Mouse (Mus musculus) monocyte, adult 2 months (primary cell): ENCODE measurements around the gene Nrip1.

ENCODE experiments used
- DNase-seq, 2 experiments: peaks; one replicate each; pipeline ENCODE4 v3.0.0; 2022; ENCODE audit warnings: low spot score in 2 of 2, low read depth in 1 of 2

The Nrip1 gene

DNA sequence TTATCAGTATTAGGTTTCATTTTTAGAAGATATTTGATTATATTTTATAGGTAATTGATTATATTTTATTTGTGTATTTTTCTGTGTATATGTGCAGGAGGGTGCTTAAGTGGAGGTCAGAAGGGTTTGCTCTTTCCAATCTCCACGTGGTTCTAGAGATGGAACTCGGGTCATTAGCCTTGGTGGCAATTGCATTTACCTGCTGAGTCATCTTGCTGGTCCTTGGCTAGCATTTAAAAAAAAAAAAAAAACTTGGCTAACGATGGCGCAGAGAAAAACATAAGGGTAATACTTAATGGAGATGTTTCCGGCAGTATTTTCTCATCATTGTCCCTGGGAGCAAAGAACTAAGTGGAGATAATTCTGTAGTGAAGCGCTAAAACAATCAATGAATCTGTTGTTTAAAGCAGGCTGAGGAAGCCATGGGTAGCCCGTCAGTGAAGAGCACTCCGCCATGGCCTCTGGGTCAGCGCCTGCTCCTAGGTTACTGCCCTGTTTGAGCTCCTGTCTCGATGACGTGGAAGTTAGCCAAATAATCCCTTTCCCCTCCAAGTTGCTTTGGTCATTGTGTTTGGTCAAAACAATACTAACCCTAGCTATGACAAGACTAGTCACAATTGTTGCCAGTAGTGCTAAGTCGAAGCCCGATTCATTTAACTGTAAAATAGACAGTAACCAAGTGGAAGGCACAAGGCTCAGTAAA lies 25.8 kb downstream of the Nrip1 start:
- no peak for DNase-seq

DNA sequence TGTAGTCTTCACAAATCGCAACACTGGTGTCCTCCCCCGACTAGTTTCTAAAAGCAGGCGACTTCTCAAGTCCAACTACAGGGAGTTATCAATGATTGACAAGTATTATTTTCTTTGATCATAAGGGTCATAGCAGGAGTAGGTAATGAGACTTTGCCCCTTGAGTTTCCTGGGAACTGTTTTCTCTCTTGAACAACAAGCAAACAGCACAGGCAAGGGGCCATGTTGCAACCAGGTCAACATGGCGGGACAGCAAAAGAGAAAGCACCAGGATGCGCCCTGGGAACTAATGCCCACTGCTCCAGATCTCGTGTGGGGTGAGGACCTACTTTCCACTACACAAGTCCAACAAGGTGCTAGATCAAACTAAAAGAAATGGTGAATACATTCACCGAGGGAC lies 27.3 kb downstream of the Nrip1 start:
- DNase-seq = no peak

DNA sequence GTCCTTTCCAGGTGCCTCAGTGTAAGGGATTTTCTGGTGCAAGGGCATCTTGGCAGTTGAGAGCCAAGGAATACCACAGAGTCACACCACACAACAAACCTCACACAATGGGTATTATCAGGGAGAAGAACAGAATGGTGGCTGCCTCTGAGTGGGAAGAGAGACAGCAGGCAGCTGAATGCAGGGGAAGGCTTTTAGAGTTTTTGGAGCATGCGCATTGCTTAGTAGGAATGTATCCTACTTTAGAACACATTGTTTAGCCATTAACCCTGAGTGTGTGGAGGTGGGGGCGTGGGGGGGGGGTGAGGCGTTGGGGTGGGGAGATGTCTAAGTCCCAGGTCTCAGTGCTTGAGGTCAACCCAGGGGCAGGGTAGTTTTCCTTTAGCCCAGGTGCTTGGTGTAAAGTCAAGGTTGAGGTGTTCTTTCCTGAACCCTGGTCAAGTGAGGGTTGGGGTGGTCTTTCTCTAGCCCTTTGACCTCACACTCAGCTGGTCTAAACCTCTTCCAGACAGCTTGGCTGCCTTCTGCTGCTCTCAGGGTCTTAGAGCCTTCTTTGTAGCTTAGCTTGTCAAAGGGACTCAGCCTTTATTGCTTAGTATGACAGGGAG lies 28.8 kb downstream of the Nrip1 start:
- no peak for DNase-seq

DNA sequence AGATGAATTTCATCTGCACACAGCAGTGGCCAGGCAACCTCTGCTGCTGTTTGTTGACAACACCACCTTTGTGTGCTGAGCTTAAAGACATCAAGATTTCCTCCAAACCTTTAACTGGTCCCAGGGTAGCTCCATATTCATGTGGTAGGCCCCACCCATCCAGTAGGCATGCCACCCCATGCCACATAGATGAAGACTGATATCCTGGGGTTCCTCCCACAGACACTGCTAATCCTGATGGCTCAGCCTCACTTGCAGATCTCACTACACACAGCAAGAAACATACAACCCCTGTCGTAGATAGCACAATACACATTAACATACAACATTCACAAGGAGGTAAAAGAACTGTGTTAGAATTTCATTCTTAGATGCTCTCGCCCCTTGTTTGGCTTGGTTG lies 29.6 kb downstream of the Nrip1 start:
- no peak for DNase-seq

DNA sequence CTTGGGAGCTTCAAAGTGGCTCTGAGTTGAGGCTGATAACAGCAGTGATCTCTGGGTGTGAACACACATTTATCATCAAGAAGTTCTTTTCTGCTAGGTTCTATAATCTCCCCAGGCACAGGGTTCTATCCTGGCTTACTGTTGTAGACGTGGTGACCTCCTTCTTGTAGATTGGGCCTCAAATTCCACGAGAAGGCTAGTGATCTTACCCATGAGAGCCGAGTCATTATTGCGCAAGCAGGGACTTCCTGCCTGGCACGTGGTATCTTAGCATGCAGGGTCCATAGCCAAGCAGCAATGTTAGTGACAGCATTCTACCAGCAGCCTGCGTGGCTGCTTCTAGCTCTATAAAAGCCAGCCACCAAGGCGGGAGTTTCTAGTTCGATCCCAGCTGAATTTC lies 32.0 kb downstream of the Nrip1 start:
- peak in 1 of 2 experiments; percentile 20 for DNase-seq

DNA sequence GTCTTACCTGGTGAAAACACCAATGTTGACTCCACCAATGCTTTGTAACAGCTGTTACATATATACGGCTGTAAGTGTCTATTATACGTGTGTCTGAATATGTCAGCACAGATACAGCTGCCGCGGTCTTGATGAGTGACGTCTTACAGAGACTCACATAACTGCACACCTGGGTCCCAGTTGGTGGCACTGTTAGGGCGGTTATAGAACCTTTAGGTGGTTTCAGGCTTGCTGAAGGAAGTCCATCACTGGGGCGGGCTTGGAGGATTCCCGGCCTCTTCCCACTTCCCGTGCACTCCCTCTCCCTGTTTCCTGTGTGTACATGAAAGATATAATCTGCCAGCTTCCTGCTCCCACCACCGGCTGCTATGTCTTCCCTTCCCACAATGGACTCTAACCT lies 34.4 kb downstream of the Nrip1 start:
- no peak for DNase-seq

DNA sequence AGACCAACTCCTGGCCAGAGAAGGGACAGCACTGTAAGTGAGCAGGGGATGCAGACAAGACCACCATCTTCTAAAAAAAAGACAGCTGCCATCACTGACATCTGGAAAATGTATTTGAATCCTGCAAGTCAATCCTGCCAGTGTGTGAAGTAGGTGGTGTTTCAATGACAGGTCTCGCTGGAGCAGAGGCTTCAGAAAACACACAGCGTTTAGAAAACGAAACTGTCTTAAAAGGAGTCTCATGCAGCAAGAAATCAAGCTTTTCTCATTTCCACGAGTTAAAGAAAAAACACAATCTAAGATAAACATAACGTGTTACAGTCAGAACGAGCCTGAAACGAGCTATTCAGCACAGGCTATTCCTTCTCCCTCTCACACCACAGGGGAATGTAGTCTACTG lies 36.3 kb downstream of the Nrip1 start:
- DNase-seq = no peak

DNA sequence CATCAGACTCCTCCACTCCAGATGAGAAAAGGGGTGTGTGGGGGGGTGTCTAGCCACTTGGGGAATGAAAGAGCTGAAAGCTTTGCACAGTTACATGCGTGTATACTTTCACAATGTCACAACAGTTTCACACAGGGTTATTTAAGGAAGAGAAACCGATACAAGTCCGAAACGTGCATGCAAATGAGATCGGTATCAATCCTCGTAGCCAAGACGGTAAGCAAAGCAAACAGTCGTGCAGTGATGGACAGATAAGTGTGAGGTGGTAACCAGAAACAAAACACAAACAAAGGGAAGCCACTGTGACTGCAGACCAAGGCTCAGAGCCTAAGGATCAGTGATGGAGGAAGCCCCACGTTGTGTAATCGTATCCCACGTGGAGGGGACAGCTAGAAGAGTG lies 36.7 kb downstream of the Nrip1 start:
- DNase-seq = peak in 1 of 2 experiments; percentile 6

DNA sequence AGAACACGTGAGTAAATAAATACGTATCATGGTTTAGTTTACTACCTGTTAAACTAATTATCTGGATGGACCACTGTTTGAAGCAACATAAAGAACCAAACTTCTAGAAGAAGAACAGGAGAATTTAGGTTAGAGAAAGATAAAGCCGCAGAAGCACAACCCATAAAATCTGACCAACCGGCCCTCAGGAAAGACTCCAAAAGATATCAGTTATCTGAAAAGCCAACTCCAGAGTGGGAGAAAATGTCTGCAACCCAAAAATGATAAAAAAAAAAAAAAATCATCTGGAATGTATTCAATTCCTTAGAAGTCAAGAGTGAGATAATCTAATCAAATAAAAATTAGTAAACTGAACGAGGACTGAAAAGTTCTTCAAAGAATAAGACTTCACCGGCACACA lies 37.7 kb downstream of the Nrip1 start:
- no peak for DNase-seq

DNA sequence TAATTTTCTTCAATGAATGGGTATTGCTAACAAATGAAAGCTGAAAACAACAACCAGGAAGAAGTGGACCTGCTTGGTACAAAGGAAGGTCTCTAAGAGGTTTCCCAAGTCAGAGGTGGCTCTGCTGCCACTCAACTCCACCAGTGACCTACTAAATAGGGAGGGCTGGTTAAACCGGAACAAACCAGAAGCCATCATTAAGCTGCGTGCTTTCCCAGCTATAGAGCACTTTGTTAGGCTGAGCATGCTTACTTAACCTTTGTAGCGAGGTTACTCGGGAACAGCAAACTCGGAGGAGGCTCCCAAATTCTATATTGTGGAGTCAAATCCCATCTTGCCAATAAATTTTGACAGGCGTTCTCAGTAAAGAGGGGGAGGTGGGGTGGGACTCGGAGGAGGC lies 41.5 kb downstream of the Nrip1 start:
- DNase-seq = no peak

DNA sequence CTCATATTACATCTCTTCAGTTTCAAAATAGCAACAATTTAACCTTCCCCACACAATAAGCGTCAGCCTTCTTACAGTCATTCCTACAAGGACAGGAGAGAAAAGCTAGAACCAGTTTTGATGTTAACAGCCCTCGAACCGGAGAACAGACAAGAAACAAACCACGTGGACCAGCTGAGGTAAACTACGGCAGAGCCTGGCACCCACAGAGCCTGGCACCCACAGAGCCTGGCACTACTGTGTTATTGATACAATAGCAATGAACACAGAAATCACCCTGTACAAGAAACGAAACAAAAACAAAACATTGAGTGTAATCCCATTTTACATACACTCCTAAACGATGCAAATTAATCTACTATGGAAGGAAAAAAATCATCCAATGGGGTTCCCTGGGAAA lies 42.4 kb downstream of the Nrip1 start:
- no peak for DNase-seq

DNA sequence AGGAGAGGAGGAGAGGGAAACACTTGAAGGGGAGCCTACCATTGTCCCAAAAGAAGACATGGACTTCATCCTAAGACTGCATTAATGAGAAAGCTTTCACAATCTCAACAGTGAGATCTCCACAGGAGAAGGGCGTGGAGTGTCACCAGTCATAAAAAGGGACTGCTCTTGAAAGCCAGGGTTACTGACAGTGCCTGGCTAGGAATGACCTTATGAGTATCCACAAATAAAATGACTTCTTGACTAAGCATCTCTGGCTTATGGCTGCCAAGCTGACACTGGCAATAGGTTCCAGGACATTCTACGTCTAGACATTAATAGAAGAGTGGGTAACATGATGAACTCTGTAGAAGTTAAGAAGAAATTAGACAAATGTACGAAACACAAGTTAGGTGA lies 48.3 kb downstream of the Nrip1 start:
- DNase-seq = no peak

DNA sequence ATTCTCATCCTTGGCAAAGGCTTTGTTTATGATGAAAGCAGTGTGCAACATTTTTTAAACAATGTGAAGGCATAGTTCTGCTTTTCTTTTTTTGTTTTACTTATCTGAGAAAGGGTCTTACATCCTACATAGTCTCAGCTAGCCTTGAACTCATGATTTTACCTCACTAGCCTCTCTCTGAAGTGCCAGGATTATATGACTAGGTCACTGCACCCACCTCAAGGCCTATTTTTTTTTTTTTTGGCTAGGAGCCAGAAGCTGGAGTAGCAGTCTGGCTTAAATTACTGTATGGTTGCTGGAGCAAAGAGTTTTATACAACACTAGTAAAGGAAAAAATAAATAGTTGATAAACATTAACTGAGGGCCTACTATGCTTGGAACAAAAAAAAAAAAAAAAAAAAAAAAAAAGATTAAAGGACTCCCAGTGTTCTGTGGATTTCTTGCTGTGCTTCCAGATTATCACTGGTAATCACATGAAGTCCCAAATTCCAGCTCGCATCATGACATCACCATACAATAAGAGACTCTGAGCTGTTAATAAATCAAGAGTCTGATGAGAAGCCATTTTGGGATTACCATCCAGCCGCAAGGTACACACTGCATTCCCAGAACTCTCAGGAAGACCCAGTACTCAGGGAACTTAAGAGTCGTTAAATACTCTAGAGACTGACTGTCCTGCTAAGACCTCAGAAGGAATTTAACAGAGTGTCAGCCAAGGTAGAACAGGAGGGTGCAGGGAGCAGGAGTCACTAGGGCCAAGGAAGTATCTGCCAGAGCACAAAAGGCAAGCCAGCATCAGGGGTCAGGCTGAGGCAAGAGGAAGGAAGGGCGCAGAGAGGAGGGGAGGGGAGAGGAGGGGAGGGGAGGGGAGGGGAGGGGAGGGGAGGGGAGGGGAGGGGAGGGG lies 49.0 kb downstream of the Nrip1 start:
- no peak for DNase-seq

DNA sequence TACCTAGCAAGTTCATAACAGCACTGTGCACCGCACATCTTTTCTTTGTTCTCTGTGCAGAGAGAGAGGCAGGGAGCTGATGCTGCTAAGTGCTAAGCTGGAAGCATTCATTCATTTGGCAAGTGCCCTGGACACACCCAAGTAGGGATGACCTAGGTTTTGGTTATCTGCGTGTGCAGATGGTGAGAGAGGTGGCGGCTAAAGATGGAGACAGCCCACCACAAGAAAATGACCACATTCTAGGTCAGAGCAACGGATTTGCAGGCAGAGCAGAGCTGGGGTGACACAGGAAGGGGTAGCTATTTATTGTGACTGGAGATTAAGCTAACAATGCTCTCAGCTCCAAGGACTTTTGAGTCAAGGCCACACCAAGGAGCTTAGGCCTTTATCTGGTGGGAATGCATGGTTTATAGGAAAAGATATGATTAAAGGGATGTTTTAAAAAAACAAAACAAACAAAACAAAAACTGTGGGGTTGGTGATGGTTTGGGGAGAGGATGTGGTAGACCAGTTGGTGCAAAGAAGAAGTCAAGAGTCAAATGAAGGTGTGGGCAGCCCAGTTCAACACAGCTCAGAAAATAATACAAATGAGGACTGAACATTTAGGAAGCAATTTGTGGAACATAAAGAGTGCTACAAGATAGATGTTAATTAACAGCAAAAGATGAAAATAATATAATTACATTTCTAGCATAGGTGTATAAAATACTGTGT lies 49.9 kb downstream of the Nrip1 start:
- DNase-seq = no peak

DNA sequence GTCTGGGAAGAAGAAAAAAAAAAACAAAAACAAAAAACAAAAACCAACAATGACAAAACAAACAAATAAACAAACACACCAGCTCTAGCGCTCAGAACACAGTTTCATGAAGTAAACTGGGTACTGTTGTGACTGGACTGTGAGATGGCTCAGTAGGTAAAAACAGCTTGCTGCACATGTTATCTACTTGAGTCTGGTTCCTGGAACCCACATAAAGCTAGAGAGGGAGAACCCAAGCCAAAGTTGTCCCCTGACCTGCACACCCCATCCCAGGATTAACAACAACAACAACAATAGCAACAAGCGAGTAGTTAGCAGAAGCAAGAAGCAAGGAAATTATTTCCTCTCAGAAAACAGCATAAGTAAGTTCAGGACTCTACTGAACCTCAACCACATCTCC lies 50.5 kb downstream of the Nrip1 start:
- no peak for DNase-seq

DNA sequence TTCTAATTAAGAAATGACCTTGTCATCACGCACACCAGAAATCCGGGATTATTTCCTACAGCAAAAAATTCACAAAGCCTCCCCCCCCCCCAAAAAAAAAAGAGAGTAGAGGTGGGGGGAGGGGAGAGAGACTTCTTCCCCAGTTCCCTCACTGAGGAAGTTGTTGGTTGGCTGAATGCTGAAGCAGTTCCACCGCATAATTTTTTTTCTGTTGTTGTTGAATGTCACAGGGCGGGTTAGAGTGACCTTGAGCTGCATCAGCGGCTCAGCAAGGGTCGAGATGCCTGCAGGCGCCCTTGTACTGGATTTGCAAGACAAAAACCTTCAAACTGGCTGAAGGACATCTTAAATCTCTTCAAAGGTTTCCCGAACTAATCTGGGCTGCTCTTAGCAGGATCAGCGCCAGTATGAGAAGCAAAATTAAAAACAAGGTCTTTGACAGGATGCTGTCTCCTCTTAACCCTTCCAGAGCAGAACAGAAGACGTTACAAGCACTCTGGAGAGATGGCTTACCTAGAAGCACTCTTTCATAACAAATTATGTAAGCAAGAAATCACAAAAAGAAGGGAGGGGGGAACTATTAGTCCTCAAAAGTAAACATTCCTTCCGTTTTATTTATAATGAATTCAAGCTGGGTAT lies 52.0 kb downstream of the Nrip1 start:
- no peak for DNase-seq

DNA sequence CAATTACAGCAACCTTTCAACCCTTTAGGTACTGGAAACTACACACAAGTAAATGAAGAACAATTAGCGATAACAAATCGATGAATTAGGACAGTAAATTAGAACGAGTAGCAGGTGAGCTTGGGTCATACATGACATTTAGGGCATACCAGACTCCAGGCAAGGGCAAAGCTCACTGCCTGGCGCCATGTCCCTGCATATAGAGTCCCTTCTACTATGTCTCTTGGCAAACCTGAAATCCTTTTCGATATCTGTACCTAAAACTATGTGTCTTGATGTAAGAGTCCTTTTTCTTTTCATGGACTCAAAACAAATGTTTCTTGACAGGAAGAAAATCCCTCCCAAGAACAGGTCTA lies 53.5 kb downstream of the Nrip1 start:
- no peak for DNase-seq

DNA sequence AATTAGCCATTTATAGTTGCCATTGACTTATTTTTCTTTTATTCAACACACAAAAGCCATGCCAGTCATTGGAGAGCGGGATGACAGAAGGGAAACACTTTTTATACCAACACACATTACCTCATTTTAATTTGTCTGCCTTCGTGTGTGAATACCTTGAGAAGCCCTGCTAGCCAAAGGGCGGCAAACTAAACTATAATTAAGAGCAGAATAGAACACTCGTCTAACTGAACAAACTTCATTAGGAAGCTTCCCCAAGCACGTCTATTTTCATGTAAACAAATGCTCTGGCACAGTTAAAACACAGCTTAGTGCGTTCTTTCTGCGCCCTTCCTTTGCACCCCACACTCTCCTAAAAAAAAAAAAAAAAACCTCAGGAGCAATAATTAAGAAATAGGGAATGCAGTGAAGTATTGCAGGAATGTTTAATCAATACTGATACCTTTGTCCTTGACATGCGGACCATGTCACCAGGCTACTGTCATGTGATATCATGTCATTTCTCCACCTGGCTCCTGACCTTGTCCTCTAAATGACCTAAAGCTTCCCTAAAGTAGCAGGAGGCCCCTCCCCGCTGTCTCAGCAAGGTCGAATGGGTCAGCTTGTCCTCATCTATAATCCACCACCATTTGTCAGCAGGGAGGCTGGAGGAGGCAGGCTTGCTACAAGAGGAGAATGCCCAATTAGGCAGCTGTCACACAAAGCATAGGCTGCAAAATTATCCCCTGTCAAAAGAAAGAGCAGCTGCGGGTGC lies 54.1 kb downstream of the Nrip1 start:
- no peak for DNase-seq

DNA sequence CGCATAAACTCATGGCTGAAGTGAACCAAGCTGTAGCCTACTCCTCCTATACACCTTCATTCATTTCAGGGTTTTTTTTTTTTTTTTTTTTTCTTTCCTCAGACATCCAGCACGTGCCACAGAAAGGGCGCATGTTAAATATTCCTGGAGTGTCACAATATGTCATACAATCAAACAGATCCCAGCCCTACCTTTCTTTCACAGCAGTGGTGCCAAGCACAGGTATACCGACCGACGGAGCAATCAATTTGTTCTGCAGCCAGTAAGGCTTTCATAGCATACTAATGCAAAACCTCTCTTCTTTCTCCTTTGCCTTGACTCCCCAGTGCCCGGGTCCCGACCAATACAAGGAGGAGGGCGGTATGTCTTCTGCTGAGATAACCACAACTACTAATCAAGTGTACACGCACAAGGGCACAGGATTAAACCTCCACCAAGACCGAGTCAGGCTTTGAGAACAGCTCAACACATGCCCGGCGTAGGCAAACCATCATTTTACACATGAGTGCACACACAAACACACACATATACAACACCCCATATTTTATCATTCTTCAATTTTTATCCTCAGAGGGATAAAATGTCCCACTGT lies 55.2 kb downstream of the Nrip1 start:
- no peak for DNase-seq
